Mouse (Mus musculus): Measurements from ENCODE around the gene P2ry12. TPM values are rescaled to one million over a fixed set of nuclear protein-coding genes. Genes with fewer than 3 reads are reported as not detected.

P2ry12 gene
- polyA plus RNA-seq, 1 experiment: not detected

DNA sequence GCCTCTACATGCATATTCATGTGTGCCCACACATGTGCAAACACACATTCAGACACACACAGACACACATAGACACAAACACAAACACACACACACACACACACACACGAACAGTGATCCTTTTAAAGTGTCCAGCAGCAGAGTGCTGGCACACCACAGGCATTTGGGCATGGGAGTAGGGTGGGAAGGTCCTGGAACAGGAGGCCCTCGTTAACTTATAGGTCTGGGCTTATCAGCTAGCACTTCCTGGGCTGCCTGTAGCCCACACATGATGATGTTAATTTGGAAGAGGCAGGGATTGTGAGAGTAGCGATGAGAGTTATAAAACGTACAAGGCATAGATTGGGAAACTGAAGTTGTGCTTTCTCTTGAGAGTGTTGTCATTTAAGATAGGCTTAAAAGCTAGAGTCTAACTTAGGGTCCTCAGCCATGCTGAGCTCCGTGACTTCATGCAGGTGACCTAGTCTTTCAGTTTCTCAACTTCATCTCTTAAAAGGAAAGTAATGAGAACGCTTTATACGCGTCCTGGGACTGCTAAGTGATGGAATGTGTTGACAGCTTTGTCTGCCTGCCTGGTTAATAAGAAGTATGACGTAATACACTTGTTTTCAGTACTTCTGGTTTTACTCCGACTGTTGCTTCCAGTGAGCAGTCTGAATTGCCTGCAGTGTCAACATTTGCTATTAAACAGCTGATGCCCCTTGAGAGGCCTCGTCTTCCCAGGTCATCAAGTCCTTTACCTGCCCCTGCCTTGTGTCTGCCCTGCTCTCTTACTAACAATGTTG lies 57.8 kb downstream of the P2ry12 start:
- TF ChIP-seq TCF3 (IDR thresholded peaks at IDR 0.05; ENCODE audit: insufficient read length, low read depth) (no peak), POLR2AphosphoS2 (IDR thresholded peaks at IDR 0.05; ENCODE audit: insufficient read length, low read depth) (no peak), POLR2A (IDR thresholded peaks at IDR 0.05; ENCODE audit: insufficient read length, low read depth) (no peak)
- H3K36me3 ChIP-seq (ENCODE audit: control insufficient read depth, insufficient read depth): no peaks in the 10 kb centered on the region
- no peaks in the 10 kb centered on the region for H3K27me3 ChIP-seq (ENCODE audit: control insufficient read depth, insufficient read depth, insufficient read length)
- no peak overlapping the region for H3K4me3 ChIP-seq
- H3K4me2 ChIP-seq (ENCODE audit: low read depth): no peak overlapping the region
- no peak overlapping the region for H3ac ChIP-seq (ENCODE audit: control insufficient read depth, insufficient read length)
- H3K79me2 ChIP-seq (ENCODE audit: control insufficient read depth, insufficient read depth): no peaks in the 10 kb centered on the region

DNA sequence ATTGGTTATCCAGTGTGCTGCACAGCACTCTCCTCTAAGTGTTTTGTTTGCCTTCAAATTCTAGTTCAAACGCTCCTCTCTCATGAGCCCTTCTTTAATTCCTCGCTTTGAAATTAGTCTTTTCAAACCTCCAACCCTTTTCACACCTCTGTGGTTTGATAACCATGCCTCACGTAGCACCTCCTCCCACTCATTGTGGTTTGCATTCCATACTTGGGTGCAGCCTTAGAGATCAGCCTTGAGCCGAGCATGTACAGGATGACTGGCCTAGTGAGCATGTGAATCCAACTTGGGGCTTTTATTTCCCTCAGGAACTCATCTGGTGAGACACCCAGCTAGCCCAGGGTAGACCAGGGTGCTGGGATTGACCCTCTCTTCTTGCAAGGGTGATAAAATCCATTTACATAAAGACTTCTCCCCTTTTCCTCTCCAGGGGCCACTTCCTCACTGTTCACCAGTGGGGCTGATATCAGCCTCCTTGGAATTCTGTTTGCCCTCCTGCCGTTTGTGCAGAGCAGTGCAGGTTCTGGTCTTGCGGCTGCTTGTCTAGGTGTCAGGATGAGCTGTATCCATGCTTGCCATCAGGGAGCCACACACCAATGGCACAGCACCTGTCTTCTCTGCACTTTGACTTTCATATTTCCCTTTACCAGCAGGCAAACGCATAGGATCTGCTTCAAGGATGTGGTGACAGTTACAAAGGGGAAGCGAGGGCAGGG lies 58.7 kb downstream of the P2ry12 start:
- H3K36me3 ChIP-seq (ENCODE audit: control insufficient read depth, insufficient read depth): no peaks in the 10 kb centered on the region
- H3K4me2 ChIP-seq (ENCODE audit: low read depth): no peak overlapping the region
- H3K79me2 ChIP-seq (ENCODE audit: control insufficient read depth, insufficient read depth): no peaks in the 10 kb centered on the region
- H3ac ChIP-seq (ENCODE audit: control insufficient read depth, insufficient read length): no peak overlapping the region
- no peak overlapping the region for H3K4me3 ChIP-seq
- TF ChIP-seq MYOD1 (IDR thresholded peaks at IDR 0.05; ENCODE audit: control insufficient read depth in 1 of 3, insufficient read length in 2 of 3, low read depth in 2 of 3) (no peak), MYOG (IDR thresholded peaks at IDR 0.05; ENCODE audit: control insufficient read depth in 1 of 3, insufficient read depth in 1 of 3, insufficient read length in 2 of 3, low read depth in 2 of 3) (no peak), E2F4 (IDR thresholded peaks at IDR 0.05; ENCODE audit: insufficient read depth) (no peak), USF1 (IDR thresholded peaks at IDR 0.05; ENCODE audit: low read depth) (no peak), SRF (IDR thresholded peaks at IDR 0.05; ENCODE audit: control insufficient read depth, insufficient read length, low read depth) (no peak)
- H3K27me3 ChIP-seq (ENCODE audit: control insufficient read depth, insufficient read depth, insufficient read length): no peaks in the 10 kb centered on the region

- no peak overlapping the region for H3K4me2 ChIP-seq (ENCODE audit: low read depth)
- TF ChIP-seq MYOD1 (IDR thresholded peaks at IDR 0.05; ENCODE audit: control insufficient read depth in 1 of 3, insufficient read length in 2 of 3, low read depth in 2 of 3) (no peak), E2F4 (IDR thresholded peaks at IDR 0.05; ENCODE audit: insufficient read depth) (no peak)
- no peak overlapping the region for H3ac ChIP-seq (ENCODE audit: control insufficient read depth, insufficient read length)
- H3K36me3 ChIP-seq (ENCODE audit: control insufficient read depth, insufficient read depth): no peaks in the 10 kb centered on the region
- H3K27me3 ChIP-seq (ENCODE audit: control insufficient read depth, insufficient read depth, insufficient read length): no peaks in the 10 kb centered on the region
- no peaks in the 10 kb centered on the region for H3K79me2 ChIP-seq (ENCODE audit: control insufficient read depth, insufficient read depth)
- no peak overlapping the region for H3K4me3 ChIP-seq
Observed at GRCm38 (mm10) chr3:59197329-59197948, 65.2 kb downstream of the P2ry12 start.

GRCm38 (mm10) chr3:59194938-59195337 lies 67.7 kb downstream of the P2ry12 start, which contains the start of gene Gpr87:
Gene Gpr87 (minus strand): TSS chr3:59195104.
- no peaks in the 10 kb centered on the region for H3K79me2 ChIP-seq (ENCODE audit: control insufficient read depth, insufficient read depth)
- TF ChIP-seq POLR2AphosphoS2 (IDR thresholded peaks at IDR 0.05; ENCODE audit: insufficient read length, low read depth): no peak
- TF ChIP-seq REST (IDR thresholded peaks at IDR 0.05; ENCODE audit: insufficient read depth, insufficient read length): no peak
- TF ChIP-seq SRF (IDR thresholded peaks at IDR 0.05; ENCODE audit: control insufficient read depth, insufficient read length, low read depth): no peak
- TF ChIP-seq MYOD1 (IDR thresholded peaks at IDR 0.05; ENCODE audit: control insufficient read depth in 1 of 3, insufficient read length in 2 of 3, low read depth in 2 of 3): no peak
- no peak for TF ChIP-seq MAX (IDR thresholded peaks at IDR 0.05; ENCODE audit: low read depth)
- no peak for TF ChIP-seq TCF12 (IDR thresholded peaks at IDR 0.05; ENCODE audit: insufficient read depth, poor library complexity, severe bottlenecking)
- TF ChIP-seq CEBPB (IDR thresholded peaks at IDR 0.05; ENCODE audit: insufficient read depth, poor library complexity, severe bottlenecking): no peak
- TF ChIP-seq E2F4 (IDR thresholded peaks at IDR 0.05; ENCODE audit: insufficient read depth): no peak
- no peak for TF ChIP-seq POLR2A (IDR thresholded peaks at IDR 0.05; ENCODE audit: insufficient read length, low read depth)
- TF ChIP-seq TCF3 (IDR thresholded peaks at IDR 0.05; ENCODE audit: insufficient read length, low read depth): no peak
- no peak for TF ChIP-seq USF1 (IDR thresholded peaks at IDR 0.05; ENCODE audit: low read depth)
- no peak for TF ChIP-seq MYOG (IDR thresholded peaks at IDR 0.05; ENCODE audit: control insufficient read depth in 1 of 3, insufficient read depth in 1 of 3, insufficient read length in 2 of 3, low read depth in 2 of 3)
- H3K27me3 ChIP-seq (ENCODE audit: control insufficient read depth, insufficient read depth, insufficient read length): no peaks in the 10 kb centered on the region
- no peak within 1 kb of the TSS for H3ac ChIP-seq (ENCODE audit: control insufficient read depth, insufficient read length)
- H3K4me2 ChIP-seq (ENCODE audit: low read depth): no peak within 1 kb of the TSS
- H3K36me3 ChIP-seq (ENCODE audit: control insufficient read depth, insufficient read depth): no peaks in the 10 kb centered on the region
- no peak within 1 kb of the TSS for H3K4me3 ChIP-seq

- Histone ChIP-seq H3K4me3 (no peak overlapping the region), H3K27me3 (ENCODE audit: control insufficient read depth, insufficient read depth, insufficient read length) (no peaks in the 10 kb centered on the region), H3K79me2 (ENCODE audit: control insufficient read depth, insufficient read depth) (no peaks in the 10 kb centered on the region), H3ac (ENCODE audit: control insufficient read depth, insufficient read length) (no peak overlapping the region), H3K4me2 (ENCODE audit: low read depth) (no peak overlapping the region), H3K36me3 (ENCODE audit: control insufficient read depth, insufficient read depth) (no peaks in the 10 kb centered on the region)
- no peak for TF ChIP-seq MYOD1 (IDR thresholded peaks at IDR 0.05; ENCODE audit: control insufficient read depth in 1 of 3, insufficient read length in 2 of 3, low read depth in 2 of 3)
- no peak for TF ChIP-seq CEBPB (IDR thresholded peaks at IDR 0.05; ENCODE audit: insufficient read depth, poor library complexity, severe bottlenecking)
- TF ChIP-seq MAX (IDR thresholded peaks at IDR 0.05; ENCODE audit: low read depth): no peak
- TF ChIP-seq TCF12 (IDR thresholded peaks at IDR 0.05; ENCODE audit: insufficient read depth, poor library complexity, severe bottlenecking): no peak
- no peak for TF ChIP-seq REST (IDR thresholded peaks at IDR 0.05; ENCODE audit: insufficient read depth, insufficient read length)
- TF ChIP-seq MYOG (IDR thresholded peaks at IDR 0.05; ENCODE audit: control insufficient read depth in 1 of 3, insufficient read depth in 1 of 3, insufficient read length in 2 of 3, low read depth in 2 of 3): no peak
- no peak for TF ChIP-seq E2F4 (IDR thresholded peaks at IDR 0.05; ENCODE audit: insufficient read depth)
- no peak for TF ChIP-seq USF1 (IDR thresholded peaks at IDR 0.05; ENCODE audit: low read depth)
- no peak for TF ChIP-seq TCF3 (IDR thresholded peaks at IDR 0.05; ENCODE audit: insufficient read length, low read depth)
- no peak for TF ChIP-seq SRF (IDR thresholded peaks at IDR 0.05; ENCODE audit: control insufficient read depth, insufficient read length, low read depth)
- TF ChIP-seq POLR2A (IDR thresholded peaks at IDR 0.05; ENCODE audit: insufficient read length, low read depth): no peak
- no peak for TF ChIP-seq POLR2AphosphoS2 (IDR thresholded peaks at IDR 0.05; ENCODE audit: insufficient read length, low read depth)
Observed at GRCm38 (mm10) chr3:59194099-59194498, 68.6 kb downstream of the P2ry12 start.
